Mouse (Mus musculus) lung, embryonic 16.5 days (tissue): ENCODE measurements around the gene Dock4. TPM values are rescaled to one million over a fixed set of nuclear protein-coding genes. Genes with fewer than 3 reads are reported as not detected.

ENCODE experiments used
- ATAC-seq: fragments of 200-750 bp; cut with Nextera tagmentation; 2 replicates; pipeline ENCODE4 v1.8.0; 2017; ENCODE audit warnings: low read depth, mild to moderate bottlenecking, moderate library complexity
- H3K27ac ChIP-seq: fragments of 300-500 bp; sonication (generic); 2 replicates; pipeline ENCODE4 v1.5.1; 2014; ENCODE audit warnings: mild to moderate bottlenecking, control low read depth, low read length
- H3K27me3 ChIP-seq: fragments of 300-500 bp; sonication (generic); 2 replicates; pipeline ENCODE4 v1.6.1; 2014; ENCODE audit warnings: low read depth, low read length, mixed read lengths; ENCODE audit not compliant: control insufficient read depth, insufficient read depth
- H3K36me3 ChIP-seq: fragments of 300-500 bp; sonication (generic); 2 replicates; pipeline ENCODE4 v1.6.1; 2014; ENCODE audit warnings: low read length; ENCODE audit not compliant: control insufficient read depth, insufficient read depth
- H3K4me1 ChIP-seq: fragments of 300-500 bp; sonication (generic); replicated peaks from 2 replicates; pipeline ENCODE4 v1.6.1; 2014; ENCODE audit warnings: low read length, mixed read lengths; ENCODE audit not compliant: control insufficient read depth, insufficient read depth
- H3K4me2 ChIP-seq: fragments of 300-500 bp; sonication (generic); 2 replicates; pipeline ENCODE4 v1.6.1; 2014; ENCODE audit warnings: low read depth, low read length, control low read depth
- H3K4me3 ChIP-seq: fragments of 300-500 bp; sonication (generic); 2 replicates; pipeline ENCODE4 v1.5.1; 2014; ENCODE audit warnings: mild to moderate bottlenecking, low read length, control low read depth
- H3K9ac ChIP-seq: fragments of 300-500 bp; sonication (generic); 2 replicates; pipeline ENCODE4 v1.6.1; 2014; ENCODE audit warnings: low read length, control low read depth
- H3K9me3 ChIP-seq: fragments of 300-500 bp; sonication (generic); 2 replicates; pipeline ENCODE4 v1.6.1; 2016; ENCODE audit warnings: low read length; ENCODE audit not compliant: control insufficient read depth
- WGBS: fragments of 180-500 bp; shearing (Covaris S2); extraction: QIAGEN DNeasy Blood & Tissue Kit; methylation state at CpG from one replicate; pipeline ENCODE4 v1.1.7; 2014; 5-methylcytosine and 5-hydroxymethylcytosine counted together
- polyA plus RNA-seq: library from polyadenylated mRNA; unstranded; fragments of >200 nt; fragmentation: Nextera tagmentation; extraction: Ambion mirVana; gene quantifications from 2 replicates; pipeline ENCODE4 v1.2.1, GENCODE M21; 2015

Gene Dock4
- polyA plus RNA-seq, 1 experiment from 2014 or later: 28.4 TPM

DNA sequence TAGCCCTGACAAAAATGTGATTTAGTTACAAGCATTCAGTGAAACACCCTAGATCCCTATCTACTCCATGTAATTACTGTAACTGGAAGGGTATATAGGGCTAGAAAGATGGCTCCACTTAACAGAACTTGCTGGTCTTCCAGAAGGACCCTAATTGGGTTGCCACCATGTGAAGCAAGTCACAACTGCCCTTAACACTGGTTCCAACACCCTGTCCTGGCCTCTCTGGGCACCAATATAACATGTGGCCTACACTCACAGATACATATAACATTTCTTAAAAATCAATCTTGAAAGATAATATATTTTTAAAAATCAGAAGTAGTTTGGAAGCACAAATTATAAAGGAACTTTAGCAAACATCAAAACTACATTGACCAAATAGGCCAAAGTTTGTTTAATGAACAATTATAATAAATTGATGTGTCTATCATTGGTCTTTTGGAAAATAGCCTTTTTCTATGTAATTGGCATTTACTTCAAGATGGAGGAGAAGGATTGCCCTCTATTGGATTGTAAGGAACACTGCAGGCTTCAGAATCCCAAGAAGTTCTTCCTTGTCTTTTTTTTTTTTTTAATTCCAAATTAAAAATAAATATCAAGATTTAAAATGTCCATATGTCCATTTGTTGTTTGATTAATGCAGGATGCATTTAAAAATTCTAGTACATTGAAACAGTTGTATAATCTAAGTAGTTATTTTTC lies 369.1 kb downstream of the Dock4 start:
- H3K4me2 ChIP-seq: no peak overlapping the region
- H3K27me3 ChIP-seq: no peaks in the 10 kb centered on the region
- H3K9me3 ChIP-seq: no peaks in the 10 kb centered on the region
- ATAC-seq: no peak
- H3K9ac ChIP-seq: no peak overlapping the region
- H3K27ac ChIP-seq: no peak overlapping the region
- H3K4me3 ChIP-seq: no peak overlapping the region
- peaks cover 3% of the 10 kb centered on the region; the same call in 1 of the 2 replicates for H3K4me1 ChIP-seq
- H3K36me3 ChIP-seq: no peaks in the 10 kb centered on the region; the same call in 1 of the 2 replicates

DNA sequence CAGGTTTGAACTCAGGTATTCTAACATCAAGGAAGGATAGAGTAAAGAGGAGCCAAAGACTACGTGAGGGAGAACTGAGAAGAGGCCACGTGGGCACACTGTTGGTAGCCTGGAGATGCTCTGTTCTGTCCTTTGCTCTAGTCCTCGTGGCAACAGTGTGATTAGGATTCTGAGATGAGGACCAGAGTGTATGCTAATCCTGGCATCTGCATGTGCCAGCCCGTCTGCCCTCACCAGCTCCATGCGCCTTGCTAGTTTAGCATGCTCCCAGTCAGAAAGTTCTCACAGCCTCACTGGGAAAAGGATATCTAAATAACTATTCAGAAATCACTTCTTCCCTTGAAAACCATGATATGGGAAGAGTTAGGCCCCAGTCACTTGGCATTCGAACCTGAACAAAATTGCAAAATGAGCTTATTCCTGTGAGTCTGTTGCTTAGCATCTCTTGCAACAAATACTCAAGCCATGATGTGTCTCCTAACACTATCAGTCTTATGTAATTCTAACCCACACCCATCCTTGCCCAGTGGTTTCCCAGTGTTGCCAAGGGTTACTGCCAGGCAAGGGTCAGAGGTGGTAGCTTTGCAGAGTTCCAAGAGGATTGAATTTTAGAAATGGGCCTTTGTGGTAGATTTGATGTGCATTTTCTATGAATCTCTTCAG lies 372.4 kb downstream of the Dock4 start:
- H3K4me3 ChIP-seq: no peak overlapping the region
- no peak overlapping the region for H3K9ac ChIP-seq
- no peaks in the 10 kb centered on the region for H3K27me3 ChIP-seq
- H3K4me2 ChIP-seq: no peak overlapping the region
- H3K9me3 ChIP-seq: no peaks in the 10 kb centered on the region
- WGBS: 89% methylated on average over 6 of the region's 6 CpGs
- no peaks in the 10 kb centered on the region for H3K36me3 ChIP-seq
- no peak overlapping the region for H3K27ac ChIP-seq
- ATAC-seq: no peak
- H3K4me1 ChIP-seq: peaks cover 3% of the 10 kb centered on the region; the same call in 1 of the 2 replicates

DNA sequence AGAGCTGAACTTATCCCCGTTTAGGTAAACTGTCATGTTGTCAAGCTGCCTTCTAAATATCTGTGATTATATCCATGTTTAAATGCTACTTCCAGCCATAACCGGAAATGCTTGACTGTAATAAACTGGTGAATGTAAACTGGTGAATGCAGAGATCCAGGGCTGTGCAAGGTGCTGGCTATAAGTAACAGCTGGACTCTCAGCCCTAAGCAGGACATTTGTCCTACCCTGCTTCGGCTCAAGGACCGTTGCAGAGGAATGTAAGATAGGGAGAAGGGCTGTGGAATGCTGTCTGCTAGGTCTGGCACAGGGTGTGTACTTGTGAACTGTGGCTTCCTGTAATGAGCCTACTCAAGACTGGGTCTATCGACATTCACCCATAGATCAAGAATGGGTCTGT lies 377.9 kb downstream of the Dock4 start:
- Histone ChIP-seq H3K4me3 (no peak overlapping the region), H3K27me3 (no peaks in the 10 kb centered on the region), H3K9ac (no peak overlapping the region), H3K9me3 (no peaks in the 10 kb centered on the region), H3K36me3 (no peaks in the 10 kb centered on the region; the same call in 1 of the 2 replicates), H3K4me1 (peaks cover 14% of the 10 kb centered on the region), H3K27ac (peak overlapping the region; percentile 62; the same call in 1 of the 2 replicates), H3K4me2 (no peak overlapping the region)
- WGBS: 40% methylated on average over 5 of the region's 5 CpGs
- ATAC-seq: peak; percentile 64

DNA sequence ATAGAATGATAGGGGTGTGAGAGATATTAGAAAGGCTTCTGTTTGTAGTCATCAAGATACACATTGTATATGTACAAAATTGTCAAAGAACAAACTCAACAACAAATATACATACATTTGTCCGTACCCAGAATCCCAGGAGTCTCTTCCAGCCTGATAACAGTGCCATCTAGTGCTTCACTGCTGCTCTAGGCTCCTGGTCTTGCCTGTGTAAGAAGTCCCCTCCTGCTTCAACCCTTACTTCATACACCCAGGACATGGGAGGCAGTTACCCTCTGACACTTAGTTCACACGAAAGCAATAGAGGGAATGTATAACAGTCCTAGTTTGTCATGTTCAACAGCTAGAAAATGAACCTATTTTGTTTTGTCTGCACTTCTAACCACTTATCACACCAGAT lies 378.5 kb downstream of the Dock4 start:
- no peak for ATAC-seq
- peak overlapping the region; percentile 62 for H3K27ac ChIP-seq
- no peak overlapping the region for H3K9ac ChIP-seq
- H3K4me2 ChIP-seq: no peak overlapping the region
- peaks cover 2% of the 10 kb centered on the region; the same call in 1 of the 2 replicates for H3K36me3 ChIP-seq
- H3K9me3 ChIP-seq: no peaks in the 10 kb centered on the region
- WGBS: 72% methylated on average over 2 of the region's 2 CpGs
- H3K4me3 ChIP-seq: no peak overlapping the region
- peaks cover 14% of the 10 kb centered on the region for H3K4me1 ChIP-seq
- no peaks in the 10 kb centered on the region for H3K27me3 ChIP-seq

DNA sequence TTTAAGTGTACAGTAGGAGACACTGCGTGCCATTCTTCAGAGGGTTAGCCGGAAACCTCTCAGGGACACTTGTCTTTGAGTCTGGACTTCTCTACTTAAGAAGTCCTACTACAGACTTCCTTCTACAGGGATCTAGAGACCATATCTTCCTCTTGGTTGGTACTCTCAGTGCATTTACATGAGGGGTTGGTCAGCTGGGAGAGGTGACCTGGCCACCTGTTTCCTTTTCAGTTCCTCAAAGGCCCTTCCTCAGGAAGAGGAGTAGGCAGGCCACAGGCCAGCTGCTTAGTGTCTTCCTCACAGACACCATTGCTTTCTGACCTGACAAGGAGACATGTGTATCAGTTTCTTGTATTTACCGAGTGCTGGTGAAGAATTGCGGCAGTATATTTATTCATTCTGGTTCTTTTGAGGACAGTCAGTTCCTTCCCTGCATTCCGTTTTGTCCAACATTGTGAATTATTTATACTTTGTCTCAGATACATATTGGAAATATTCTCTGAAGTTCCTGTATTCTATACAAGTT lies 380.2 kb downstream of the Dock4 start:
- H3K9ac ChIP-seq: no peak overlapping the region
- 50% methylated on average over 5 of the region's 5 CpGs for WGBS

DNA sequence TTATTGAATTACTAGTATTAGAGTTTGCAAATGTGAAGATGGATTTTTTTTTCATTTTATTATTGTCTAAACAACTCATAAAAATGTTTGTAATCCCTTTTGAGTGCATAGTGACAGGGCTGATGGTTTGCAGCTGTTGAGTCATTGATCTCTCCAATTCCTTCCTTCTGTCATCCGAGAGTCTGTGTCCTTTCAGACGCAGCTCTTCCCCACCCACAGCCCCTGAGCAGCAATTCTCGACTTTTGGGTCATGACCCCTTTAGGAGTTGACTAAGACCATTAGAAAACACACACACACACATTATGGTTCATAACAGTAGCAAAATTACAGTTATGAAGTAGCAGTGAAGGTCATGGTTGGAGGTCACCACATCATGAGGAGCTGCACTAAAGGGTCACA lies 380.7 kb downstream of the Dock4 start:
- H3K4me2 ChIP-seq: no peak overlapping the region
- H3K9me3 ChIP-seq: no peaks in the 10 kb centered on the region
- no peak overlapping the region for H3K27ac ChIP-seq
- no peaks in the 10 kb centered on the region for H3K27me3 ChIP-seq
- peak; percentile 91 for ATAC-seq
- H3K9ac ChIP-seq: no peak overlapping the region
- peaks cover 14% of the 10 kb centered on the region for H3K4me1 ChIP-seq
- peaks cover 4% of the 10 kb centered on the region for H3K36me3 ChIP-seq
- no peak overlapping the region for H3K4me3 ChIP-seq
- WGBS: 27% methylated on average over 3 of the region's 3 CpGs

More for the DNA sequence above, 380.2 kb downstream of the Dock4 start:
- Histone ChIP-seq H3K27ac (peak overlapping the region; percentile 83), H3K9me3 (no peaks in the 10 kb centered on the region), H3K4me1 (peaks cover 14% of the 10 kb centered on the region), H3K4me2 (no peak overlapping the region), H3K36me3 (peaks cover 4% of the 10 kb centered on the region), H3K27me3 (no peaks in the 10 kb centered on the region), H3K4me3 (no peak overlapping the region)
- ATAC-seq: peak; percentile 69

DNA sequence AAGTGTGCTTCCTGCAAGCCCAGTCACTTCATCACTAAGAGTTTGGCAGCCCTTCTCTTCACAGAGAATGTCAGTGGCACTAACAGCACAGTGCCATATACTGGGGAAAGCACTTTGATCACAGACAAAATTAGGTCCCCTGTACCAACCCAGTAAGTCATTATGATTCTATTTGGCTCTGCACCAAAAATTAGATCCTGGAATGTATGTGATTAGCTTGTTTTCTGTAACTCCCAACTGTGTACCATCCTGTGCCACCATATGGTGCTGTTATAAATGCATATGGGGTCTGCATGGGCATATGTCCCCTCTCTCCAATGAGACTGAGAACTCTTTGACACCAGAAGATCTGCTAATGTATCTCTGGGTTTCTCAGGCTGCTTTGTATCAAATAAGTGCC lies 382.3 kb downstream of the Dock4 start:
- Histone ChIP-seq H3K4me1 (peaks cover 14% of the 10 kb centered on the region), H3K27ac (no peak overlapping the region), H3K9ac (no peak overlapping the region), H3K4me2 (no peak overlapping the region), H3K4me3 (no peak overlapping the region), H3K36me3 (peaks cover 9% of the 10 kb centered on the region), H3K9me3 (no peaks in the 10 kb centered on the region), H3K27me3 (no peaks in the 10 kb centered on the region)
- ATAC-seq: no peak

DNA sequence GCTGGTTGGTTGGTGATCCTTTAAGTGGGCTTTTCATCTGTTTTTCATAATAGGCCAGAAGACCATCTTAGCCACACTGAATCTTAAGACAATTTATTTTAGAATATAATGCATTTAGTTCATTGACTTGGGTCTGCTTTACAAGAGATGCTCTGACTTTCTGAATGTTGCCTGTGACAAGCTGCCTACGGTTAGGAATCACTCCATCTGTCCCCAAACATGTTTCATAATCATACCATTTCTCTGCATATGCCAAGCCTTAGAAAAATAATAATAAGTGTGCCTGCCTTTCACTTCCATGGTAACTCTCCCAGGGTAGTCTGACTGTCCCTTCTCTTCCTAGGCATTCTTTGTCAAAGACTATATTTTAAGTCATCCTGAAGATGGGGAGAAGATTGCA lies 383.5 kb downstream of the Dock4 start:
- ATAC-seq: no peak
- no peak overlapping the region for H3K4me3 ChIP-seq
- no peak overlapping the region for H3K27ac ChIP-seq
- H3K4me2 ChIP-seq: no peak overlapping the region
- H3K27me3 ChIP-seq: no peaks in the 10 kb centered on the region
- H3K36me3 ChIP-seq: peaks cover 9% of the 10 kb centered on the region
- H3K4me1 ChIP-seq: peaks cover 11% of the 10 kb centered on the region
- H3K9ac ChIP-seq: no peak overlapping the region
- 77% methylated on average over 1 of the region's 1 CpGs for WGBS
- no peaks in the 10 kb centered on the region for H3K9me3 ChIP-seq

DNA sequence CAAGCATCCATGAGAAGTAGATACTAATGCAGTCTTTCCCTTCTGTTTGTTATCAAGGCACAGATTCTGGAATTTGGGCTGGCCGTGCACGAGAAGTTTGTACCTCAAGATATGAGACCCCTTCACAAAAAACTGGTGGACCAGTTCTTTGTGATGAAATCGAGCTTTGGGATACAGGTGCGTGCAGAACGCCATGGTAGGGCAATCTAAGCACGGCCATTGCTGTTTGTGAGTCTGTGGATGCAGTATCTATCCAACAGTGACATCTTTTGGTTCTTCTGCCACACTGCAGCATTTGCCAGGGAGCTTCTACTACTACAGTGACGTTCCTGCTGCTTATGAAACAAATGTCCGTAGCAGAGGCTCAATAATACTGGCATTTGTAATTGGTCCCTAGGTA lies 386.4 kb downstream of the Dock4 start:
- 0 out of 2 replicates have a peak, but pooled peaks have one; percentile 19 for ATAC-seq
- Histone ChIP-seq H3K4me2 (no peak overlapping the region), H3K36me3 (peaks cover 9% of the 10 kb centered on the region), H3K27ac (no peak overlapping the region), H3K9me3 (no peaks in the 10 kb centered on the region), H3K9ac (no peak overlapping the region), H3K4me1 (0 out of 2 replicates have a peak, but pooled peaks cover 3% of the 10 kb centered on the region), H3K27me3 (no peaks in the 10 kb centered on the region), H3K4me3 (no peak overlapping the region)
- 69% methylated on average over 8 of the region's 8 CpGs for WGBS
